Mouse (Mus musculus) kidney, postnatal 0 days (tissue): Measurements from ENCODE around the gene Ndufab1. TPM values are rescaled to one million over a fixed set of nuclear protein-coding genes. Genes with fewer than 3 reads are reported as not detected.

Source experiments
- ATAC-seq: fragments of 200-750 bp; cut with Nextera tagmentation; replicated peaks from 2 replicates; pipeline ENCODE4 v1.8.0; 2017; ENCODE audit warnings: low read depth, moderate number of reproducible peaks, moderate TSS enrichment, moderate library complexity; ENCODE audit not compliant: low FRiP score
- DNase-seq: peaks from one replicate; pipeline ENCODE4 v3.0.0-alpha.2; 2016; ENCODE audit warnings: low spot score
- H3K27ac ChIP-seq: fragments of 300-500 bp; sonication (generic); 2 replicates; pipeline ENCODE4 v1.5.1; 2014; ENCODE audit warnings: mild to moderate bottlenecking
- H3K27me3 ChIP-seq: fragments of 300-500 bp; sonication (generic); 2 replicates; pipeline ENCODE4 v1.6.1; 2014; ENCODE audit warnings: low read length, mixed read lengths; ENCODE audit not compliant: insufficient read depth
- H3K36me3 ChIP-seq: fragments of 300-500 bp; sonication (generic); 2 replicates; pipeline ENCODE4 v1.6.1; 2014; ENCODE audit warnings: low read length, mixed read lengths; ENCODE audit not compliant: insufficient read depth
- H3K4me1 ChIP-seq: fragments of 300-500 bp; sonication (generic); replicated peaks from 2 replicates; pipeline ENCODE4 v1.6.1; 2014; ENCODE audit warnings: antibody characterized with exemption, low read length, mixed read lengths; ENCODE audit not compliant: insufficient read depth
- H3K4me2 ChIP-seq: fragments of 300-500 bp; sonication (generic); 2 replicates; pipeline ENCODE4 v1.6.1; 2014; ENCODE audit warnings: mild to moderate bottlenecking, low read length, moderate library complexity, mixed read lengths
- H3K4me3 ChIP-seq: fragments of 300-500 bp; sonication (generic); replicated peaks from 2 replicates; pipeline ENCODE4 v1.5.1; 2014; ENCODE audit warnings: low read depth, low read length
- H3K9ac ChIP-seq: fragments of 300-500 bp; sonication (generic); 2 replicates; pipeline ENCODE4 v1.6.1; 2014; ENCODE audit warnings: low read depth, low read length
- H3K9me3 ChIP-seq: fragments of 300-500 bp; sonication (generic); replicated peaks from 2 replicates; pipeline ENCODE4 v1.6.1; 2016; ENCODE audit warnings: low read length, inconsistent platforms, mixed read lengths
- CTCF ChIP-seq: IDR thresholded peaks from 2 replicates; pipeline ENCODE4 v1.5.1; 2016; ENCODE audit warnings: antibody characterized with exemption, low read depth, mild to moderate bottlenecking, moderate library complexity
- WGBS: fragments of 180-500 bp; shearing (Covaris S2); extraction: QIAGEN DNeasy Blood & Tissue Kit; methylation state at CpG from one replicate; pipeline ENCODE4 v1.1.7; 2014; 5-methylcytosine and 5-hydroxymethylcytosine counted together
- polyA plus RNA-seq: library from polyadenylated mRNA; unstranded; fragments of >200 nt; fragmentation: Nextera tagmentation; extraction: Ambion mirVana; gene quantifications from 2 replicates; pipeline ENCODE4 v1.2.1, GENCODE M21; 2015

The Ndufab1 gene
- polyA plus RNA-seq: 975 and 1,004 TPM in 2 replicates

DNA sequence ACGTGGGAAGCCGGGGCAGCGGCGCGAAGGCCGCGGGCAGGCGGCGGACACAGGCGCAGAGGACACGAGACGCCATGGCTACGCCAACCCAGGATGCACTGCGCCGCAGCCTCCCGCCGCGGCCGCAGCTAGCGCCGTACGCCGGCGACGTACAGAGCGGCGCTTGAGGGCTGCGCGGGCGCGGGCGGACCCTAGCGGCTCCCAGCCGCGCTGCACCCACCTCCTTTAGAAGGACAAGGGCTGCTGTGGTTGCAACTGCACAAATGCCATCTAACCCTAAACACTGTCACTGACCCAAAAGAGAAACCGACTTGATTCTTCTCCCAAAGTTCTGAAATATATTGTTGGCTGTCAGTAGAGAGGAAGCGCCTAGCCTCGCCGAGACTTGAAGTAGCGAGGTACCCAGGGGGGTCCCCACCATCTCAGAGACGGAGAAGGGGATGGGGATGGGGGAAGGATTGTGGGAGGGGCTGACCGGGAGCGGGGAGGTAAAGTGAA lies at the start of gene Ndufab1:
Ndufab1 (minus strand) TSS at position 140 of the 498 bp plus-strand sequence.
- H3K4me2 ChIP-seq: peak within 1 kb of the TSS; percentile 69
- DNase-seq (peak; percentile 94), ATAC-seq (peak; percentile 98)
- under 1% methylated on average over 38 of the region's 43 CpGs for WGBS
- H3K4me1 ChIP-seq: 0 out of 2 replicates have a peak, but pooled peaks cover 7% of the 10 kb centered on the region
- H3K4me3 ChIP-seq: peak within 1 kb of the TSS; percentile 73
- H3K9me3 ChIP-seq: no peaks in the 10 kb centered on the region
- H3K9ac ChIP-seq: peak within 1 kb of the TSS; percentile 88
- no peaks in the 10 kb centered on the region for H3K27me3 ChIP-seq
- H3K36me3 ChIP-seq: 0 out of 2 replicates have a peak, but pooled peaks cover 3% of the 10 kb centered on the region
- H3K27ac ChIP-seq: peak within 1 kb of the TSS; percentile 62
- TF ChIP-seq CTCF: peak; percentile 70

DNA sequence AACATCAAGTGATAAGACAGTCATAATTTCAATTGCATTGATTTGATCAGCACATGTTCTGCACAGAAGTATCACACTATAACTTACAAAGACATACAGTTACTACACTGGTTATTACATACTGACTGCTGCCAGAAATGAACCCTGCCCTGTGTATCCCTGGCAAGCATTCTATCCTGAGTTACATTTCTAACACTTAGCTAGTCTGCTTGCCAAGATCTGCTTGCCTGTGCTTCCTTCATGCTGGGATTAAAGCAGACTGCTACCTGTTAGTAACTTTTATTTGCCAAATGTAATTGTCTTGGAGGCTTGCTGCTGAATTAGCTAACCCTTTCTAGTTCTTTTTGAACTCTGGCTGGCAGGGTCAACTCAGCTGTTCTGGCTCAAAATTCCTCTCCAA lies 39.3 kb upstream of the Ndufab1 start:
- Histone ChIP-seq H3K9ac (no peak overlapping the region), H3K4me3 (no peak overlapping the region), H3K9me3 (no peaks in the 10 kb centered on the region), H3K4me1 (no peaks in the 10 kb centered on the region), H3K27ac (no peak overlapping the region), H3K4me2 (no peak overlapping the region), H3K36me3 (peaks cover 64% of the 10 kb centered on the region), H3K27me3 (no peaks in the 10 kb centered on the region)
- DNase-seq (no peak), ATAC-seq (no peak)
- TF ChIP-seq CTCF: no peak

DNA sequence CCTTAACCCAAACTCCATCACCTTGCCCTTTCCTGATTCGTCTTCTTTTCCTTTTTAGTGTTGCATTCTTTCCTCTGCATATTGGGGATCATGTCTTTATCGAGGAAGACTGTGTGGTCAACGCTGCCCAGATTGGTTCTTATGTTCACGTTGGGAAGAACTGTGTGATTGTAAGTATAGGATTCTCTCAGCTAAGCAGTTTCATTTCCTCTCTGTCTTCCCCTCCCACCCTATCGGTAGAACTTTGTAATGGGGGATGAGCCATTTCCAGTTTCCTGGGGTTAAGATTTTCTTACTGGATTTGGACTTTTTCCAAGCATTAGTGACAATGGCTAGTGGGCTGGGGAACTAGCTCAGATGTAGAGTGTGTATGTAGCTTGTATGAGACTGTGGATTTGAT lies 36.5 kb upstream of the Ndufab1 start:
- no peak overlapping the region for H3K4me2 ChIP-seq
- DNase-seq (no peak), ATAC-seq (no peak)
- TF ChIP-seq CTCF: no peak
- H3K36me3 ChIP-seq: peaks cover 52% of the 10 kb centered on the region
- no peaks in the 10 kb centered on the region for H3K27me3 ChIP-seq
- WGBS: 84% methylated on average over 5 of the region's 5 CpGs
- H3K4me3 ChIP-seq: no peak overlapping the region
- H3K27ac ChIP-seq: no peak overlapping the region
- H3K9me3 ChIP-seq: no peaks in the 10 kb centered on the region
- no peaks in the 10 kb centered on the region for H3K4me1 ChIP-seq
- no peak overlapping the region for H3K9ac ChIP-seq

DNA sequence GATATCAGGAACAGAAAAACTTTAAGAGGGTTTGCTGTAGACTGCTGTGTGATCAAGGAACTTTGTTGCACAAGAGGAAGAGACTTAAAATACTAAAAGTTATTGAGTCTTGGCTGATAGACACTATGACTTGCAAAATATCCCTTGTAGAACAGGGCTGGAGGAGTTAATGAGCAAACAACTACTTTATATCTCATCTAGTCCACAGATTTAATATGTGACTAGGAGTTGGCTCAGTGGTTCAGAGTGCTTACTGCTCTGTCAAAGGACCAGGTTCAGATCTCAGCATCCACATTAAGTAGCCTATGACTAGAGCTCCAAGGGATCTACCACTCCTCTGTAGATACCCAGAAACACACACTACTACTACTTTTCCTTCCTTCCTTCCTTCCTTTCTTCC lies 35.4 kb upstream of the Ndufab1 start:
- no peaks in the 10 kb centered on the region for H3K9me3 ChIP-seq
- no peak overlapping the region for H3K4me3 ChIP-seq
- H3K9ac ChIP-seq: no peak overlapping the region
- no peak for ATAC-seq
- no peak for DNase-seq
- no peak overlapping the region for H3K27ac ChIP-seq
- no peaks in the 10 kb centered on the region for H3K27me3 ChIP-seq
- H3K36me3 ChIP-seq: peaks cover 45% of the 10 kb centered on the region
- no peak for TF ChIP-seq CTCF
- no peak overlapping the region for H3K4me2 ChIP-seq
- no peaks in the 10 kb centered on the region for H3K4me1 ChIP-seq

DNA sequence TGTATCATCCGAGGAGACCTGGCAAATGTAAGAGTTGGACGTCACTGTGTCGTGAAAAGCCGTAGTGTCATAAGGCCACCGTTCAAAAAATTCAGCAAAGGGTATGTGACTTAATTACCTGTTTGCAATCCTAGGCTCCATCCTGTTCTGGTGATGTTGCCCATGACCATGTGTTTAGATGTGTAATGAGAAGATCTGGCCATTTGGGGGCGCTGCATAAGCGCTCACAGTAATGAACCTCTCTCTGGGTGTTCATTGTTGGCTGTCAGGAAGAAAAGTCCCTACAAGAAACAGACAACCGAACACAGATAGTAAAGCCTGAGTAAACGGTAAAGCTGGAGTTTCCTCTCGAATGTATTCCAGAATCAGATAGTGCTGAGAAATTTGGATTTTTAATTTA lies 33.4 kb upstream of the Ndufab1 start:
- peak; percentile 15 for DNase-seq
- peak; percentile 45; the same call in 1 of the 2 replicates for TF ChIP-seq CTCF
- Histone ChIP-seq H3K9me3 (no peaks in the 10 kb centered on the region), H3K36me3 (peaks cover 29% of the 10 kb centered on the region; the same call in 1 of the 2 replicates), H3K9ac (no peak overlapping the region), H3K27me3 (no peaks in the 10 kb centered on the region), H3K4me1 (no peaks in the 10 kb centered on the region), H3K27ac (no peak overlapping the region), H3K4me3 (no peak overlapping the region), H3K4me2 (no peak overlapping the region)
- WGBS: 73% methylated on average over 10 of the region's 10 CpGs
- ATAC-seq: no peak

DNA sequence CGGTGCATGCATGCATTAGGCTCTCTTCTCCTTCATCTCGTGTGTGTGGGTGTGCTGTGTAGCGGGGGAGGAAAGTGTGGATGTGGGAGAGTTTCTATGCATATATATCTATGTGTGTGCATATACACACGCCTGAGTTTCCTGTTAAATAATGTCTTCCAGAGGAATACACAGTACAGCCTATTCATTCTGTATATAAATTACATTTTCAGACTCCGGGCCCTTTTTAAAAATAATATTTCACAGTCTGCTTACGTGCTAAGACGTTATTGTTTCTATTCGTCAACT lies 31.6 kb upstream of the Ndufab1 start:
- Histone ChIP-seq H3K9ac (peak overlapping the region; percentile 65), H3K27me3 (no peaks in the 10 kb centered on the region), H3K36me3 (peaks cover 11% of the 10 kb centered on the region; the same call in 1 of the 2 replicates), H3K27ac (peak overlapping the region; percentile 70), H3K9me3 (no peaks in the 10 kb centered on the region), H3K4me2 (peak overlapping the region; percentile 69), H3K4me1 (no peaks in the 10 kb centered on the region), H3K4me3 (peak overlapping the region; percentile 88)
- ATAC-seq (no peak), DNase-seq (no peak)
- WGBS: 18% methylated on average over 8 of the region's 8 CpGs
- no peak for TF ChIP-seq CTCF
